Mouse (Mus musculus): ENCODE measurements around the gene Tas2r135. TPM values are rescaled to one million over a fixed set of nuclear protein-coding genes. Genes with fewer than 3 reads are reported as not detected.

The Tas2r135 gene
- total RNA-seq, 1 experiment from 2014 or later = 9.4 TPM

DNA sequence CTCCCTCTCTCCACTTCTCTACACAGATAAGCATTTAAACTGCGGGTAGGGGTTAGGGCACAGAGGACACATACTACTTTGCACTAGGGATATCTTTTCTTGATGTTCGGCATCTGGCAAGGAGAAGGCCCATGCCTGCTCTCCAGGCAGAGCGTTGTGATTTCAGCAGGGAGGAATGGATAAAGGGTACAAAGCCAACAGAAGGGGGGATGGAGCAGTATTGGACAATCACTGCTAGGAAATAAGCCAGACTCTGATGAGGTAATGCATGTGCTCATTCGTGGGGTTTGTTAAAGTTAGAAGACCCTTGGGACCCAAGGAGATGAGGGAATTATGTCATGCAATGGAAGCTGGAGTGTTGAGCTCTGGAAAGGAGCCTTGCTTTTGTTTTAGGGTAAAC is 30.5 kb upstream of the Tas2r135 start:
- DNase-seq = no peak

DNA sequence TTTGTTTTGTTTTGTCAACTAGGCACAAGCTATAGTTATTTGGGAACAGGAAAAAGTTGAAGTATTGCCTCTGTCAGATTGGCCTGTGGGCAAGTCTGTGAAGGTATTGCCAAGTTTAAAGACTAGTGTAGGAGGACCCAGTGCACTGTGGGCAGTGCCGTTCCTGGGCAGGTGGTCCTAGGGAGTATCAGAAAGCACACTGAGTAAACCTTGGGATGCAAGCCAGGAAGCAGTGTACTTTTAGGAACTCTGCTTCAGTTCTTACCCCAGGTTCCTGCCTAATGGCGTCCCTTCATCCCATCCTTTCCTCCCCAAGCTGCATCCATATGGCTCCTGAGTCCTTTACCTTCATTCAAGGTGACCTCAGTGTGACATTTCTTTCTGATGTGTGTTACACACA is 30.1 kb upstream of the Tas2r135 start:
- no peak for DNase-seq

DNA sequence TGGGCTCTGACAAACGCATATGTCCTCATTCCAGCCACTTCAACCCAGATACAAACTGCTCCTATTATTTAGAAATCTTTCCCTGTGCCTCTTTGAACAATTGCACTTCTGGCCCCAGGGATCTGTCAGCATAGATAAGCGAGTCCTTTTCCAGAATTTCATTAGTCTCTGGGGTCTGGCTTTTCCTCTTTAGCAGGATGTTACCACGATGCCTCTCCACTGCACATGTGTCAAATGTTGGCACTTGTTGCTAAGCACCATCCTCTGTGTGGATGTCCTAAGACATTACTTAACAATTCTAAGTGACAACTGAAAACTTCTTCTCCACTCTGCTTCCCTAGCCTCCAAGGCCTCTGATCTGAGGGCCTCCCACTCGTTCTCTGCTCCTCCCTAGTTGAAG is 29.2 kb upstream of the Tas2r135 start:
- DNase-seq = no peak

GRCm38 (mm10) chr6:42376504-42377019 is 28.7 kb upstream of the Tas2r135 start:
- no peak for DNase-seq

DNA sequence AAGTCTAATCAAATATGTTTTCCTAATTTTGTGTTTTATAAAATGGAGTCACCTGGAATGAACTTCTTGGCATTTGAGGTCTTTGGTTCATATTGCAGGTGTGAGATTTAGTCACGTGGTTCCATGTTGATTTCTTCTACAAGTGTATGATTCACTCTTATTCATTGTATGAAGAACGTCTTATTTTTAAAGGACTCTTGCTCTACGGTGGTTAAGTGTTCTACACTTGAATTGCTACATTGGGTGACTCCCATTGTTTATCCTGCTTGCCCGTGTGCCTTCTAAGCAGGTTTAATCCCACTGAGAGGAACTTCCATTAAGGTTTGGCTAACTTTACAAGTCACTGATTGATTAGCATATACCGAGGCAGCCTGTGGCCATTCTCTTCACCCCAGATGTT is 28.0 kb upstream of the Tas2r135 start:
- DNase-seq = no peak

DNA sequence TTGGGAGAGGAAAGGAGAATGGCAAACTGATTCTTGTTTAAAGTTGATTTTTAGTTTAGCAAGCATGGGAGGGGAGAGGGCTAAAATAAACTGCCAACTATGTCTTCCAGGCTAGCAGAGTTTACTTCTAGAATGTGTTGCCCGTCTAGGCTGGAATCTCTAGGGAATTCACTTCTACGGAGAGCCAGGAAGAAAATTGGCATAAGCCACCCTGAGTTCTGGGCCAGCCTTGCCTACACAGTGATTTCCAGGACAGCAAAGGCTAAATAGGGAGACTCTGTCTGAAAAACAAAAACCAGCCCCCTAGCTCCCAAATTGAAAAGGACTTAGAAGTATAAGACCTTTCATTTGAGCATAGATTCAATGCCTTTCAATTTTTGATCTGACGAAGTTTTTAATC is 25.7 kb upstream of the Tas2r135 start:
- DNase-seq = no peak

- DNase-seq = peak; percentile 23
Measured at GRCm38 (mm10) chr6:42380416-42381144, 24.7 kb upstream of the Tas2r135 start.

- no peak for DNase-seq
Measured at GRCm38 (mm10) chr6:42381221-42381620, 24.0 kb upstream of the Tas2r135 start.

DNA sequence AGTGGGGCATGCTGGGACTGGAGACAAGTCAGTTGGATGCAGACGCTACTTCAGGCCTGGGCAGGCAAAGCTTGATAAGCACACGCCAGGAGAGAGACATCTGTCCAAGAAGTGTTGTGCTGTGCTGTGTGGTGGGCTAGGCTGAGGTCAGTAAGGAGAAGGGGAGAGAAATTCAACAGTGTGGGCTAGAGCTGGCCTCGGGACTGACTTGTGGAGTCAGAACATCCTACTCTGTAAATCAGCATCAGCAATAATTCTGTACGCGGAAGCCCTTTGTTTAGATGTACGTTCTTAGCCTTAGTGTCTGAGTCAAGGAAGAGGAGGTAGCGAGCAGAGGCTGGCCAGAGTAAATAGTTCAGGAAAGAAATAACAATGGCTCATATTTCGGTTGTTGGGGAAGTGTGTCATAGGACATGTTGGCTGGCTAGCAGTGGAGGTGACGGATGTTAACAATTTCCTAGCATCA is 23.3 kb upstream of the Tas2r135 start:
- DNase-seq = no peak

DNA sequence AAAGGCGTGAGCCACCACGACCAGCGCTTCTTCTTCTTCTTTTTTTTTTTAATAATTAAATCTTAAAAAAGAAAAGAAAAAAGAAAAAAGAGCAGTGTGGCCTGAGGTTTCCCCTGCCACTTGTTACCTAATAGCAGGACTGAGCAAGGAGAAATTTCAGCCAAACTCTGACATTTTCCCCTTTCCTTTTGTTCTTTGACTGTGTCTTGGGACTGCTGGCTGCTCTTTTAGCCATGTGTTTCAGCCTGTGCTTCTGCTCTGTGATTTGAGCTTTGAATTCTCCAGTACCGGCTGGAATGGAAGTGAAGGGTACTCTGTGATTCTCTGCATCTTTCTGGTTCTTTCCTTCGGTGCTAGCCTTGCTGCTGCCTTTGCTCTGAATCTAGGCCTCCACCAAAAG is 21.9 kb upstream of the Tas2r135 start:
- no peak for DNase-seq

GRCm38 (mm10) chr6:42385635-42386034 is 19.6 kb upstream of the Tas2r135 start:
- DNase-seq = no peak

GRCm38 (mm10) chr6:42391796-42392330 is 13.4 kb upstream of the Tas2r135 start:
- DNase-seq = no peak

GRCm38 (mm10) chr6:42395960-42396809 is 9.0 kb upstream of the Tas2r135 start:
- peak; percentile 88 for DNase-seq

DNA sequence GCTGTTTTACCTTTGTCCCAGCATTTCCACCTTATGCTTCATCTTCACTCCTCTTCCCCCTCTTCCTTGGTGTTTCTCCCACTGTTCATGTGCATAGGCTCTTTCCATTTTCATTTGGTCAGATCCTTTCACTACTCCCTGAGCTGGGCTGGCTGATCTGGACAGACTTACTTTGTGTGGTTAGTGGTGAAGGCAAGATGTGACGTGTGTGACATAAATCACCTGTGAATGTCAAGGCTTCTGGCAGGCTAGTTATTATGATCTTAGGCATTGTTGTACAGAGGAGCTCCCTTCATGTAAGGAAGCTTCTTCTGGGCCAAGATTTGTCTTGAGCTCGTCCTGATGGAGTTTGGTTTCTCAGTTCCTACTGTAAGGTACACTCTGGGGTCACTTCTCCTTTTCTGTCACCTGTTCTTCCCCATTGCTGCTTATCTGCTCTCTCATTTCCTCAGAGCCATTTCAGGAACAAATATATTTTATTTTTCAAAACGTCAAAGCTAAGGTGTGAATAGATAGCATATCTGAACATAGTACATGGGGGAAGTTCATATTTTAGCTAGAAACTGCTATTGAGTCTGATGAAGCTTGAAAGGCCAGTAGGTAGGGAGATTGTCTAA is 8.1 kb upstream of the Tas2r135 start:
- peak; percentile 24 for DNase-seq

DNA sequence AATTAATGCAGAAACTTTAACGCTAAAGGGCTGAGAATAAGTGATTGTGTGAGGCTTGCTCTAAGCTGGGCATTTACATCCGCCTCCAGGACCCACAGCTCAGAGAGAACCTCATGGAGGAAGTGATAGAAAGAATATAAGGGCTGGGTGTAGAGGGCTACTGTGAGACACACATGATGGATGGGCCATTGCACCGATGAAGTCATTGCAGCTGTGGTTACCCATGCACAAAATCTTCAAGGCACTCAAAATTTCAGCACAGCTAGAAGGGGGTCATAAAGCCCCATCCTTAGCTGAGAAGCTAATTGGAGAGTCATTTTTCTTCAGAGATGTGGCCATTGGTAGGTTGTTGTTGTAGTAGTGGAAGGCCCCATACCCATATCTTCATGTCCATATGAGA is 6.9 kb upstream of the Tas2r135 start:
- DNase-seq = peak; percentile 7

GRCm38 (mm10) chr6:42398998-42399397 is 6.2 kb upstream of the Tas2r135 start:
- DNase-seq = no peak

DNA sequence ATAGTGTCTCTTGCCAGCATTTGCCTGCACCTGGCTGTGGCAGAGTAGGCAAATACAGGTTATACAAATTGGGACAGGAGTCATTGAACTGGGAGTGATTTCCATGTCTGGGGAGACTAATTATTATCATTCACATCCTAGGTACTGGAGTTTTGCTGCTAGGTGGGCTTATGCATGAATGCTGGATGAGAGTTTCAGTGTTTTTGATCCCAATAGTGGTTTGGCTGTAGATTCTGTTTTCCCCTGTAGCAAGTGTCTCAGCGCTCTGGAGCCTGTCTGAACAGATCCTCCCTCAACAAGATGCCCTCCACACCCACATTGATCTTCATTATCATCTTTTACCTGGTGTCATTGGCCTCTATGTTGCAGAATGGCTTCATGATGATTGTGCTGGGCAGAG is 5.3 kb upstream of the Tas2r135 start, which contains the start of gene Tas2r143:
TSS of gene Tas2r143 (plus strand) at position 301 of the 400 bp plus-strand sequence.
- DNase-seq = no peak

DNA sequence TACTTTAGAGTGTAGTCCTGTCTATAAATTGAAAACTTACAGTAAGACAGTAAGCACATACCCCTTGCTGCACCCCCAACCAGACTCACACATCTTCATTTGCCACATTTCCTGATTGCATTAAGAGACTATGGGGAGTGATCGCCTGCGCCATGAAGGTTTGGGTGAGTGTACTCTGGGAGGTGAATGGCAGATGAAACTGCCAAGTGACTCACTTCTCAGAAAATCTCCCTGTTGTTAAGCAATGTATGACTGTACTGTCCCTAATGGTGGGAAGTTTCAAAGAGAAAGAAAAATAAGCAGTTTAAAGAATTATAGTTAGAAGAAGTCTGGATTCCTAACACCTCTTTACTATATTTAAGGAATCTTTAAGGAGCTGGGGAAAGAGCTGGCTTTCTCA is 14.2 kb downstream of the Tas2r135 start:
- peak; percentile 2 for DNase-seq

- DNase-seq = no peak
Measured at GRCm38 (mm10) chr6:42421439-42421838, 16.2 kb downstream of the Tas2r135 start.

- DNase-seq = no peak
Measured at GRCm38 (mm10) chr6:42424472-42424871, 19.2 kb downstream of the Tas2r135 start.

DNA sequence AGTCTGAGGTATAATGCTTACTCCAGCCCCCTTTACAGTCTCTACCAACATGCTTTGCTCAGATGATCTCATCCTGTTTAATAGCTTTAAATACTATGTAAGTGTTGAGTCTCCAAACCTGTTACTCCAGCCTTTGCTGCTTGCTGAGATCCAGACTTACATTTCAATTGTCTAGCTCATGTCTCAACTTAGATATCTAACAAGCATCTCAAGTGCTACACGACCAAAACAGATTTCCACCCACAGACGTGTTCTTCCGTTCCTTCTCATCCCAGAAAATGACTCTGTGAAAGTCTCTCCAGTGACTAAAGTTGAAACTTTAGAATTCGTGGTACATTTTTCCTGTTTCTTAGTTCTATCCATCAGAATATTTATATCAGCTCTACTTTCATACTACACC is 21.1 kb downstream of the Tas2r135 start:
- DNase-seq = no peak

GRCm38 (mm10) chr6:42433554-42433953 is 28.3 kb downstream of the Tas2r135 start:
- no peak for DNase-seq
